Mouse (Mus musculus) erythroblast, adult 5-6 weeks (primary cell): ENCODE data around the gene Cdkn2d. TPM values are rescaled to one million over a fixed set of nuclear protein-coding genes. Genes with fewer than 3 reads are reported as not detected.
"Not testable (repeated sequence)": the region's sequence is repeated elsewhere in the genome, so short reads cannot be mapped to it uniquely, and the experiment has no call there.

Experiments
- ATAC-seq: replicated peaks from 2 replicates; pipeline ENCODE4 v1.8.0; 2016; ENCODE audit warnings: moderate number of reproducible peaks, mild to moderate bottlenecking, moderate TSS enrichment, inconsistent platforms; ENCODE audit not compliant: poor library complexity, low FRiP score, severe bottlenecking
- total RNA-seq, 2 experiments: library from RNA; stranded (forward) in 1 of 2; stranded (reverse) in 1 of 2; fragments of 150-400 nt in 1 of 2; fragments of 200-764, 138-1000 nt in 1 of 2; gene quantifications; 2 replicates each; pipeline versions ENCODE4 v1.2.3 to v1.2.4; 2015 to 2017; ENCODE audit warnings: low replicate concordance in 2 of 2

The Cdkn2d gene
- total RNA-seq (2015; ENCODE audit: low replicate concordance) (29.4 and 40.1 TPM in 2 replicates), total RNA-seq (2017; ENCODE audit: low replicate concordance) (15.9 and 25.5 TPM in 2 replicates)

DNA sequence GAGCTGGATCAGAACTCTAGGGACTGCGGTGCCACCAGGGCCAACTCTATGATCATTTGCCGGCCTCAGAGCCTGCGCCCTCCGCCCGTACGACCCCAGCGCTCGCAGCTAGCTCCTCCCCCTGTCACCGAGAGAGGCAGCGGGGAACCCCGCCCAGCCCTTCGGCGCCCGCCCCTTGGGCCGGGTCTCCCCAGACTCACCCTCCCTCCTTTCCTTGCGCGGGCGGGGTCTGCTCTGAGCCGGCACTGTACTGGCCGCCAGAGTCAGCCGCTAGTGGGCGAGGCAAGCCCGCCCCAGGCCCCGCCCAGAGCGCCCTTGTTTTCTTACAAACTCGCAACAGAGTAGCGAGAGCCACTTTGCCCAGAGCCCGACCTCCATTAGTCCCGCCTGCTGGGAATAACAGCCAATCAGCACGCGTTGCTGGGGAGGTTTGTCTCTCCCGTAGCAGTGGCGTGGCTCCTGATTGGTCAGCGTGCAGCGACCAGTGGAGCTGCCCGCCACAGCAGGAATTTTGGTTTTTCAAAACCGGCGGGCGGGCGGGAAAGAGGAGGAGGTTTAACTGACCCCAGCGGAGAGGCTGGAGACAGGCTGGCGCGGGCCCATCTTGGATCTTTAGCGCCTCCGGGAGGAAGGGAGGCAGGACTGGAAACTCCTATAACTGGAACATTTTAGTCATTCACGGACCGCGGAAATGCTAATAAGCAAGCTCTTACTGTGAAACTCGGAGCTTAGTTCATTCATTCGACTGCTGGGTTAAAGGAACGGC lies at the start of gene Cdkn2d:
Cdkn2d (minus strand) TSS at position 386 of the 766 bp plus-strand sequence.
- peak; percentile 76 for ATAC-seq

DNA sequence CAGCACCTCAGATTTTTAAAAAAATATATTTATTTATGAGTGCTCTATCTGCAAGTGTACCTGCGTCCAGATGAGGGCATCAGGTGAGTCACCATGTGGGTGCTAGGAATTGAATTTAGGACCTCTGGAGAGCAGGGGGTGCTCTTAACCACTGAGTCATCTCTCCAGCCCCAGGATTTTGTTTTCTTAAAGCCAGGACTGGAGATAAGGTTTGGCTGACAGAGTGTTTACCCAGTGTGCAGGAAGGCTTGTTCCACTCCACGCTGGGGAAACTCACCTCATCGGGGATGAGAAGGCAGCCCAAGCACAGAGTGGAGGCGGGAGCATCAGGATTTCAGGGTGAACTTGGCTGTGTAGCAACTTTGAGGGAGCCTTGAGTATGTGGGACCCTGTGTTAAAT lies 49.2 kb upstream of the Cdkn2d start:
- ATAC-seq: no peak; the same call in 1 of the 2 replicates

DNA sequence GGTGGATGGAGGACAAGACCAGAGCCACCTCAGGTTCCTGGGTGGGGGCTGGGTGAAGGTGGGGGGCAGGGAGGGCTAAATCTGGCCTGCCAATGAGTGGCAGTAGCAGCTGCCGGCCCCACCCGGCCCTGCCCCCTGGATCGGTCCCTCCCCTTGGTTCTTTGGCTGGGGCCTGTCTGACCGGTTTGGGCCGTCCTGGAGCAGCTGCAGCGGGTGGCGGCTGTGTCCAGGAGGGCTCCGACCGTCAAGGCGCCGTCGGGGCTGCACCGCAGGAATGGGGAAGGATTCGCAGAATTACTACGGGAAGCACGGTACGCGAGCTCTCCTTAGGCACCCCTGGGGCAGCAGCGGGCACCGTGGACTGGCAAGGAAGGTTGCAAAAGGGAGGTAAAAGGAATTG lies 46.4 kb upstream of the Cdkn2d start:
- ATAC-seq: no peak

DNA sequence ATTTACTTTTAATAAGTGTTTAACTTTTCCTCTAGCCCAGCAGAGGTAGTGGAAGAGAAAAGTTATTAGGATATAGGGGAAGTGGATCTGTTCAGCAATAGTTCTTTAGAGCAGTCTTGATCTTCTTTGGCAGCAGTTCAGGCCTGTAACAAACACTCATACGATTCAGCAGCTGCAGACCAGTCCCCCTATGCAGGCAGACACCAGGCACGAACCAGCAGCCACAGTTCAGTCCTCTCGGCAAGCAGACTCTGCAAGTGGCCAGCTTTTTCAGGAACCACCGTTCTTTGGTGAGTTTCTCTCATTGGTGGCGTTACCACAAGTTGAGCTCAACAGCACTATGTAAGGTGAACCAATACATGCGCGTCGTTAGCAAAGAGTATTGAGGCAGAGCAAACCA lies 45.3 kb upstream of the Cdkn2d start:
- ATAC-seq: no peak

DNA sequence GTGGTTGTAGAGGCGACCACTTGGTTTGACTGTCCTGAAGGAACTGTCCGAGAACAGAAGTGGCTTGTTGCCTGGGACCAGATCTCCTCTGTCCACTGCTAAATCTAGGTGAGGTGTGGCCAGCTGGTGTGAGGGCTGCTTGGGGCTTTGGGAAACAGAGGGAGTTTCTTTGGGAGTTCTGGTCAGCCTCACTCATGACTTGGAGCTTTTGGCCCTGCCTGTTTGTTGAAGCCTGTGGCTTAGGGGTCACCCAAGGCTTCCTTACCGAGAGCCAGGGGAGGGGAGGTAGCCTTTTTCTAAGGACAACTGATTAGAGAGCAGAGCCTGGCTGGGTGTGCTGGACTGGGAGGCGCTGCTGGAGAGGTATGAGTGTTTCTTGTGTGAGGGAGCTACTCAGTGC lies 44.2 kb upstream of the Cdkn2d start:
- no peak for ATAC-seq

DNA sequence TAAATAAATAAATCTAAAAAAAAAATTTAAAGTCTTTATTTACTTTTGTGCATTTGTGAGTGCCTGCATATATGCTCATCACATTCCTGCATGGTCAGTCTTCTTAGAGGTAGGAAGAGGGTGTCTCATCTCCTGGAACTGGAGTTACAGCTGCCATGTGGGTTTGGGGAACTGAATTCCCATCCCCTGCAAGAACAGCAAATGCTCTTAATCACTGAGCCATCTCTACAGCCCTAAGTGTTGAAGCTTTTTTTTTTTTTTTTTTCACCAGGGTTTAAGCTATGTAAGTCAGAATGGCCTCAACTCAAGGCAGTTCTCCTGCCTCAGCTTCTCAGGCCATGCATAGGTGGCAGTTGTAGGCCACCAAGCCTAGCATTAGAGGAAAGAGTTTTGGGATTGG lies 43.5 kb upstream of the Cdkn2d start:
- ATAC-seq: no peak

DNA sequence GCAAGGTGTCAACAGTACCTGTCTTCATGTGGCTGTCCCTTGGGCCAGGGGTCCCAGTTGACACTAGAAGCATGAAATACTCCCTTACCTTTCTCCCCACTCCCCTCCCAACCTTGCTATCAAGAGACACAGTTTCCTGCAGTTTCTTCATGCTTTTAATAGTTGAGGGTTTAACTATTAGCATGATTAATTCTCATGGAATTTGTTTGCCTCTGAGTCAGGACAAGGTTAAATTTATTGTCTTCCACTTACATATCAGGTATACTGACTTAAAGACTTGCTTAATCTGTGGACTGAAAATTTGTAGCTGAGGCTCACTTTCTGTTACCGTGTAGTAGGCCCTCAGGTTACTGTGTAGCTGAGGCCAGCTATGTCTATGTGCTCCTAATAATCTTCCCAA lies 42.3 kb upstream of the Cdkn2d start:
- ATAC-seq: no peak

DNA sequence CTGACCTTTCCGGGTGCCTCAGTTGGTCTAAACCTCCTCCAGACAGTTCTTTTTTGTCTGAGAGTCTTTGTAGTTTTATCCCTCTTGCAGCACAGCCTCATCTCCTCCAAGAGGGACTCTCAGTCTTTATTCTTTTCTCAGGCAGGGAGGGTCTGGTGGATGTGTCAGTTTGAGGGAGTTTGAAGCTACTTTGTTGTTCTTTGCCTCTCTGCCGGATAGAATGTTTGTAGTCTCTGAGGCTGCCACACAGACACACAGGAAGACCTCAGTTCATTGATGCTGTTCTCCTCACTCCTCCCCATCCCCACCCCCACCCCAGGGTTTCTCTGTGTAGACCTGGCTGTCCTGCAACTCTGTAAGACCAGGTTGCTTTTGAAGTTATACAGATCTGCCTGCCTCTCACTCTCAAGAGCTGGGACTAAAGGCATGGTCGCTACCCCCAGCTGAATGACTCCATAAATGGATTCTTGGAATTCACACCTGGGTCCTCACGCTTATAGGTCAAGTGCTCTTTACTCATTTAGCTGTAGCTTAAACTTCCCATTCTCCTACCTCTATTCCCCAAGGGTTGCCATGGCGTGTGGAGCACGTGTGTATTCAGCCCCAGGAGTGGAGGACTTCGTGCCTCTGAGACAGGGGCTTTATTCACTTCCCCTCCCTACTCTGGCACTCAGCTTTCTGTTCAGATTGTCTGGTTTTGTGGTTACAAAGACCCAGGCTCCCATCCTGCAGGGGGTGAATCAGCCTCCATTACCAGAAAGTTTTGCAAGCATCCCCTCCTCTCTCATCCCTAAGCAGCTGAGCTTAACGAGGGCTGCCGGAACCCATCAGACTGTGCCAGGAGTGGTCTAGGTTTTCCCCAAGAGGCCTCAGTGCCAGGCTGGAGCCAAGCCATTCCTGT lies 41.2 kb upstream of the Cdkn2d start:
- ATAC-seq: no peak

DNA sequence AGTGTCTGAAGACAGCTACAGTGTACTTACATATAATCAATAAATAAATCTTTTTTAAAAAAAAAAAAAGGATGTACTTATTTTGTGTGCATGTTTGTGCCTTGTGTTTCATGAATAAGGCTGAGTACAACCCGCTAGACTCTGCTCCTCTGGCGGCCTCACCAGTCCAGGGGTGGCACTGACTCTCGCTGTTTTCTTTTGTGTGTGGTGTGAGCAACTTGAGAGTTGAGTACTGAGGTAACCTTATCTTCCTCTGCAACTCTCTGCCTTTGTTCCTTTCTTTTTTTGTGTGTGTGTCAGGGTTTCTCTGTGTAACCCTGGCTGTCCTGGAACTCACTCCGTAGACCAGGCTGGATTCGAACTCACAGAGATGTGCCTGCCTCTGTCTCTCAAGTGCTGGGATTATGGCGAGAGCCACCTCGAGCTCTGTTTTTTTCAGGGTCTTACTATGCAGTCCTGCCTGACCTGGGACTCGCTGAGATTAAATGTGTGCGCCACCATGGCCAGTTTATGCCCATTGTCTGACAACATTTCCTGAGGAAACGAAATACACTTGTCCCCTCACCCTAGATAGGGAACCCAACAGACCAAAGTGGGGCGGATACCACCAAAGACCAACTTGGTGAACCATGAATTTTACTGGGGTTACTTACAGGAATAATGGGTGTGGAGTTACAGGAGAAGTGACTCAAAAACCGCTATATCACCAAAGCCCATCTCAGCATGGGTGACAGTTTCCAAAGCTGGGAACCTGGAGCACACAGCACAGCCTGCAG lies 40.3 kb upstream of the Cdkn2d start:
- ATAC-seq: no peak

DNA sequence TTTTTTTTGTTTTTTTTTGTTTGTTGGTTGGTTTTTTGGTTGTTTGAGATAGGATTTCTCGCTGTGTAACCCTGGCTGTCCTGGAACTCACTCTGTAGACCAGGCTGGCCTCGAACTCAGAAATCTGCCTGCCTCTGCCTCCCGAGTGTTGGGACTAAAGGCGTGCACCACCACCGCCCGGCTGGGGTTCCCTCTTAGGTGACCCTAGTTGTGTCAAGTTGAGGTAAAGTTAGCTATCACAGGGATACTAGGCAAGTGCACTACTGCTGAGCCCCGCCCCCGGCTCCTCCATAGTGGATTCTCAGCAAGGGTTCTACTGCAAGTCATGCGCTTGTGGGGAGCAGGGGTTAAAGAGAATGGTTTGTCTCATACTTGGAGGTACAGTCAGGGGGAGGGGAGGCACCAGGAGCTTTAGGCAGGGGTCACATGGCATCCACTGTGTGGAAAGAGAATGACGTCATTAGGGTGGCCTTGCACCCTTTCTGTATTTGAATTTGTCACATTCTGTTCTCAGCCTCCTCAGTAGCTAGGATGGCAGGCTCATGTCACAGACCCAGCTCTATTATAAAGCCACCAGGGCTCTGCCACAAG lies 38.6 kb upstream of the Cdkn2d start:
- no peak for ATAC-seq

DNA sequence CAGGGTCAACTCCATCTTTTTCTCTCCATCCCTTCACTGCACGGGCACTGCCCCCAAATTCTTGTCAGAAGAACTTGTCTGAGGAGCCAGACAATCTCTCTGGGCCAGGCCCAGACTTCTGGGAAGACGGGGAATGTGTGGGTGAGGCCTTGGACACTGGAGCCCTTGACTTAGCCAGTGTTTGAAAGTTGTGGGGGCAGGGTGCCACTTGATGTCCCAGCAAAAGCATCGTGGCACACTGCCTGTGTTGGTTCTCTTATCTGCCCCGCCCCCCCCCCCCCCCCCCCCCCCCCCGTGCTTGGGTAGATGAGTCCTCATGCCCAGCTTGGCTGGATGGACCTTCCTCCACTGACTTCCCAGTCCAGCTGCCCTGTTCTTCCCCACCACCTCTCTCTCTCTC lies 37.8 kb upstream of the Cdkn2d start:
- no peak for ATAC-seq

DNA sequence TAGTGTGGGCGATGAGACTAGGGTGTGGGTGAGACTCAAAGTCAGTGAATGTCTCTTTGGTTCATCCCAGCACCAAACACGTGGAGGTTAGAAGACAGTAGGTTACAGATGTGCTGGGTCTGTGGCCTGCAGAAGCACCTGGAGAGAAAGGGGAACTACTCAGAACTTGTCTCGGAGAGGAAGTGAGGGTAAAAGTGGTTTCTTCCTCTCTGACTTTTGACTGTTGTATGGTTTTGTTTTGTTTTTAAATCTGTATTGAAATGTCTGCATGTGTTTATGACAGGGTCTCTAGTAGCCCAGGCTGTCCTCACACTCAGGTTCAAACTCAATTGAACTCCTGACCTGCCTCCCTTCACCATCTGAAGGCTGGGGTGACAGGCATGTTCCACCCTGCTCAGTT lies 36.8 kb upstream of the Cdkn2d start:
- ATAC-seq: no peak

DNA sequence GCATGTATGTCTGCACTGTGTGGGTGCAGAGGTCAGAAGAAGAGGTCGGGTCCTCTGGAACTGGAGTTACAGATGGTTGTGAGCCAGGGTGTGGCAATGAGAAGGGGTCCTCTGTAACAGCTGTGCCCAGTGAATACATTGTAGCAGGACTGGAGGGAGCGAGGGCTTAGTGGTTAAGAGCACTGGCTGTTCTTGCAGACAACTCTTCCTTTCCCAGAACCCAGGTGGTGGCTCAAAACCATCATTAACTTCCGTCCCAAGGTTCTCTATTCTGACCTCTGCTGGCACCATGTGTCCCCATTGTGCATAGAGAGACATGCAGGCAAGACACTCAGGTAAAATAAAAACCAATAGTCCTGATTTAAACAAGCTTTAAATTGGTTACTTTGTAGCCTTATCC lies 36.4 kb upstream of the Cdkn2d start:
- ATAC-seq: no peak

DNA sequence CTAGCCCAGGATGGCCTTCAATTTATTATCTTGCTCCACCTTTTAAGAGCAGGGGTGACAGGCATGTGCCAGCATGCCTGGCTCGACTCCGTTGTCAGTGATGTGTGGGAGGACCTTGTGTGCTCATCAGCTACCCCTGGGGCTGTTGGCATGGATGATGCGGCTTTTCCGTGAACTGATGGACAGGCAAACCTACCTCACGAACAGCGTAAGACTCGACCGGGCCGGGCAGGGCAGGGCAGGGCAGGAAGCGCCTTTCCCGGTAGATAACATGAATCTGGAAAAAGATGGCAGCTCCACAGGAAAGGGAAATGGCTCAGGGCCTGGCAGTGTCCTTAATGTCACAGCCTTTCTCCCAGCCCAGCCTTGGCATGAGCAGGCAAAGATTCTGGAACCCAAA lies 33.1 kb upstream of the Cdkn2d start:
- ATAC-seq: no peak

DNA sequence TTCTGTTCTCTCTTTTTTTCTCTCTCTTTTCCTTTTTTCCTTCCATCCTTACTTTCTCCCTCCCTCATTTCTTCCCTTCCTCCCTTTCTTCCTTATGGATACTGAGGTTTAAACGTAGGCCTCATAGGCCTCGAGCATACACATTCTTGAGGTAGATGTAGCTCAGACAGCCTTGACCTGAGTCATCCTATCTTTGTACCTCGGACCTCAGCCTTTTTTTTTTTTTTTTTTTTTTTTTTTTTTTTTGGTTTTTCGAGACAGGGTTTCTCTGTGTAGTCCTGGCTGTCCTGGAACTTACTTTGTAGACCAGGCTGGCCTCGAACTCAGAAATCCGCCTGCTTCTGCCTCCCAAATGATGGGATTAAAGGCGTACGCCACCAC lies 31.7 kb upstream of the Cdkn2d start:
- not testable (repeated sequence) for ATAC-seq

DNA sequence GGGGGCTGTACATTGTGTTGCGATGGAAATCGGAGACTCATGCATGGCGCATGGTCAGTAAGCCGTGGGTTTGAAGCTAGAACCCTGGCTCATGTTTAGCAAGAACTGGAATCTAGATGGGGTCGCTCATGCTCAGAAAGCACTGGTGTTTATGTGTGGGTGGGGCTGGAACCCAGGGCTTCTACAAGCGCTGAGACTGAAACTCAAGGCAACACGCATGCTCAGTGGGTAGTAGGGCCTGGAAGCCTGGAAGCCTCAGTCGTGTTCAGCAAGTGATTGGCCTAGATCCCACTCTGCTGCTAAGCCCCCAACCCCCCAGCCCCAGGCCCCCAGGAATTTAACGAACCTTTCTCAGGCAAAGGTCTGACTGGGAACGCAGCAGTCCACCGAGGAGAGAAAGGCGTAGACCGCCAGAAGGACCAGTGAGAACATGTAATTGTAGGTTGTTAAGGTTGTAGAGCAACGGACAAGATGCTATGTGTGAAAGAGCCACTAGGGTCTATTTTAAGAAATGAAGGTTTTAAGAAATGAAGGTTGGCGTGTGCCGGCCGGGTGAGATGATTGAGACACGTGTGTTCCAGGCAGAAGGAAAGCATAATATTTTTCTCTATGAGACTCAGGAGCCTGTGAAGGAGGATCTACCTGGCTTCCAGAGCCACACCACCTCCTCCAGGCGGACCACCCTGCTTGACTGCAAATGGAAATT lies 31.2 kb upstream of the Cdkn2d start:
- no peak for ATAC-seq

DNA sequence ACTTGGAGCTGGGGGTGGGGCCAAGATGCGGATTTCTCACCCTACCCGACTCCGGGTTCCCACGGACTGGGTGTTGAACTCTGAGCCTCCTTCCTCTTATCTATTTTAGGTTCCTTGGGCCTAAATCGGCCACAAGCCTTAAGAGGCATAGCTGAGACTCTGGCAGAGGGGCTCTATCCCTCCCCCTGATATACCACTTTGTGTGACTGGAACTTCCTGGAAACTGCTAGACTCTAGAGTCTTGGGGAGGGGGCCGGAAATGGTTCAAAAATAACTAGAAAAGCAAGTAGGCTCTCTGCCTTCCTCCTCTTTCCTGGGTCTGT lies 30.3 kb upstream of the Cdkn2d start:
- ATAC-seq: peak; percentile 42

DNA sequence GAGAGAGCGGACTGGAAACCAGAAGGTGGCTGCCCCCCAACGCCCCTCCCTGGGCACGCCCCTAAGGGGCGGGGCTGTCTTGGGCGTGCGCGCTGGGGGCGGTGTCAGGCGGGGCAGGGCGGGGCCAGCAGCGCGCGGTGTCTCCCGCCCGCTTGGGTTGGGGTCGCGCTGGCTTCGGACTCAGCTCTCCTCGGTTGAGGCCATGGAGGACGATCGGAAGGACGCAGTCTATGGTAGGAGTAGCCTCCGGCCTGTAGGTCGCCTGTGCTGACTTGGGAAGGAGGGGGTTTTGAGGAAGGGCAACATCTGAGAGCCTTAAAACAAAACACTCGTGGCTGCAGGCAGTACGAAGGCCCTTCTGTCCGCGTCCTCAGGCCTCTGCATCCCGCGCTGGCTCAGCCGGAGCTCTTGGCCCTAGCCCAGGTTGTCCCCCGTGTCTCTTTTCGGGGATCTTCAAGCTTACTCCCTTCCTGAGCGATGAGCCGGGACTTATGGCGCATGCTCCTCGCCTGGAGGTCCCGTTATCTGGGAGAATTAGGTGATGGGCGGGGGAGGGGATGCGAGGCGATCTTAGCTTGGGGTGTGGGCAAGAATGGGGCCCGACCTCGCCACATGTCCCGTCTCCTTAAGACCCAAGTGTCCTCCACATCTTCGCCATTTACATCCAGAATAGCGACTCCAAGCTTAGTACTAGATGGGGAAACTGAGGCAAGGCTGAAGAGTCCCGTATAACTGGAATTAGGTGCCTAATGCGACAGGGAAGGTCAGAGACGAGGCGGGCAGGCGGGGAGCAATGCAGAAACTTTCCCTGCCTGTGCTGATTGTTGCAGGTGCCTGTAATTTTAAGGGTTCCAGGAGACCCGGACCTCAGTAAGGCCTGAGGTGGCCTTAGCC lies 29.7 kb upstream of the Cdkn2d start, which contains the start of gene Slc44a2:
Slc44a2 (plus strand) TSS at position 80 of the 894 bp plus-strand sequence.
- ATAC-seq: peak; percentile 90
